Mouse (Mus musculus): ENCODE data around the gene Coro7. TPM values are rescaled to one million over a fixed set of nuclear protein-coding genes. Genes with fewer than 3 reads are reported as not detected.

The Coro7 gene
- polyA plus RNA-seq, 1 experiment from 2014 or later: 37.2 TPM

DNA sequence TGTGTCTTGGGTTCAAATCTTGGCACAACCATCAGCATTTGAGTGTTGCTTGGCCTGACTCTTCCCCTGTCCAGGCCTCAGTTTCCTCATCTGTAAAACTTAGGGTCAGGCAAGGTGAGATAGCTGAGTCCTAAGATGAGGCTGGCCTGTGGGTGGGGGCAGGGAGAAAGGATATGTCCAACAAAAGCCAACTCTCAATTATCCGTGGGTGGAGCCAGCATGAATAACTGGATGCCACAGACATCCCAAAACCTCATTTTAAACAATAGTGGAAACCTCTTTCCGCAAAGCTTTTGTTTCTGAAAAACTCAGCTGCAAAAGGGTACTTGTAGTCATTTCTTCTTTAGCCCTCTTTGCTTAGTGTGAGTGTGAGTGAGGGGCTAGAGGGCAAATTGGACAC lies 82.7 kb downstream of the Coro7 start:
- Histone ChIP-seq H3K27me3 (no peaks in the 10 kb centered on the region), H3K27ac (replicated peaks) (0 out of 2 replicates have a peak overlapping the region, but pooled peaks have one; percentile 91), H3K9ac (0 out of 2 replicates have a peak overlapping the region, but pooled peaks have one; percentile 6), H3K4me3 (peak overlapping the region; percentile 66), H3K4me1 (replicated peaks) (peaks cover 73% of the 10 kb centered on the region), H3K36me3 (no peaks in the 10 kb centered on the region), H3K4me2 (peak overlapping the region; percentile 95), H3K9me3 (no peaks in the 10 kb centered on the region)
- 29% methylated on average over 2 of the region's 2 CpGs for WGBS
- ATAC-seq (ENCODE audit: low FRiP score, low read depth): no peak

DNA sequence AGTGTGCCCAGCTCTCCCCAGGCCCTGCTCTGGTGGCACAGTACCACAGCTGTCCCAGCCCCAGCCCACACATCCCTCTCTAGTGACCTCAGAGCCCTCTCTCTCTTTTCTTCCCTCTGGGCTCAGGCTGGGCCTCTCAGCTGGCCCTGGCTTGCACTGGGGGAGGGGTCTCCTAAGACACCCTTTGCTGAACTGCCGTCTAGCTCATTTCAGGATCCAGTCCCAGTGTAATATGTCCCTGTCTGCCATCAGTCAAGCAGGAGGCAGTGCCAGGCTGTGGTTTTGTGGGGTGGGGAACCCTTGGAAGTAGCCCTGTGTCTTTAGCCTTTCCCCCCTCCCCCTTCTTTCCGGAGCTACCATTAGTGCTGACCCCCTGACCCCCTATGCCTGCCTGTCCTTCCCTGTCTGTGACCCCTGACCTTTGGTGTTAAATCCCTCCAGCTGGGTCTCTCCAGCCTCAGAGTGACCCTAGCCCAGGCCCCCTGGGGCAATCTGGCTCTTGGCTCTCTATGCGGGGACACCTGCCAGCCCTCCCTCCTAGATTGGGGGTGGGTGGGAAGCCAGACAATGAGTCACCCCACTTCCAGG lies 83.3 kb downstream of the Coro7 start:
- Histone ChIP-seq H3K9ac (peak overlapping the region; percentile 83), H3K4me3 (peak overlapping the region; percentile 66), H3K4me1 (replicated peaks) (peaks cover 73% of the 10 kb centered on the region), H3K27ac (replicated peaks) (peak overlapping the region; percentile 91), H3K9me3 (no peaks in the 10 kb centered on the region), H3K4me2 (peak overlapping the region; percentile 95), H3K27me3 (no peaks in the 10 kb centered on the region), H3K36me3 (no peaks in the 10 kb centered on the region)
- ATAC-seq (ENCODE audit: low FRiP score, low read depth): no peak
- 6% methylated on average over 3 of the region's 3 CpGs for WGBS

DNA sequence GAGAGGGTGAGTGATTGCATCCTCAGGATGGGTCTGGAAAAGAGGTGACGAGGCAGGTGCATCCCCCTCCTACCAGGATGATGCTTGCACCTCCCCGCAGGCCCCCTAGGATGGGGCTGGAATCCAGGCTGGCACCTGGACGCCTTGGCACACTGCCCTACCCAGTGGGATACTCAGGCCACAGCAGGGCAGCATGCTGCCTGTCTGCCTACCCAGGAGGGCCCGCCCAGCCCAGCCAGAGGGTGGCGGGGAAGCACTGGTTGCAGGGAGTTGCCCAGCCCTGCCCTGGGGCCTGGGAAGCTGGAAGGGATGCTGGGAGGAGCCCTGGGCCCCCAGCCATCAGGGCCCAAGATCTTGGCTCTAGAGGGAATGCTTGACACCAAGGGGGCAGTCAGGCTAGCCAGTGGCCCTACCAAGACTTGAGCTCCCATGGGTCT lies 84.0 kb downstream of the Coro7 start:
- H3K9me3 ChIP-seq: no peaks in the 10 kb centered on the region
- peaks cover 69% of the 10 kb centered on the region for H3K4me1 ChIP-seq (replicated peaks)
- peak overlapping the region; percentile 95 for H3K4me2 ChIP-seq
- peak overlapping the region; percentile 91 for H3K27ac ChIP-seq (replicated peaks)
- H3K27me3 ChIP-seq: no peaks in the 10 kb centered on the region
- H3K9ac ChIP-seq: peak overlapping the region; percentile 83
- WGBS: 0% methylated on average over 5 of the region's 5 CpGs
- 0 out of 2 replicates have a peak, but pooled peaks cover 4% of the 10 kb centered on the region for H3K36me3 ChIP-seq
- peak; percentile 12 for ATAC-seq (ENCODE audit: low FRiP score, low read depth)
- H3K4me3 ChIP-seq: peak overlapping the region; percentile 66

DNA sequence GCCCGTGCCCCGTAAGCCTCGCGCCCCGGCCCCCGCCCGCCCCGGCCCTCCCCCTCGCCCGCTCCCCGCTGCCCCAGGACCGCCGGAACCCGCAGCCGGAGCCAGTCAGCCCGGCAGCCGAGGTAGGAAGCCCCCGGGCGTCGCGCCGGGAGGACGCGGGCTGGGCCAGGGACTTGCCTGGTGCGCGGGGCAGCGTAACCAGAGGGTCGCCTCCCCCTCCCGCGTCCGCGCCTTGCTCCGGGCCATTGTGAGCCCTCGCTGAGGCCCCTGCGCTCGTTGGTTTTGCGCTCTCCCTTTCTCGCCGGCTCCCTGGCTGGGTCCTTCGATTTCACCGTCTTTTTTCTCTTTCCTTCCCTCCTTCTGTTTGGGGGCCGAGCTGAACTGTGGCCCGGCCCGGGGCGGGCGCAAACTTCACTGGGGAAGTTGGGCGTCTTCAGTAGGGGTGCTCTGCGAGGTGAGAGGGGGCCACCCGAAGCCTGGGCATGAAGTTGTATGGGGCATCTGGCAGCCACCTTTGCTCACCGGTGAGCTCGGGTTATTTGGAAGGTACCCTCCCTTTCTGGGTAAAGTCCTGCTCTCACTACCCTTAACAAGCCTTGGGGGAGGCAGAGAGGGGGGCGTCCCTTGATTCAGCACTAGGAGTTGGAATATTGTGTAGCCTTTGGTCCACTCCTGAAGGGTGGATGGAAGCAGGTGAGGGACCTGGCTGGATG lies 84.6 kb downstream of the Coro7 start:
- Histone ChIP-seq H3K9ac (peak overlapping the region; percentile 83), H3K36me3 (0 out of 2 replicates have a peak, but pooled peaks cover 7% of the 10 kb centered on the region), H3K4me2 (peak overlapping the region; percentile 95), H3K4me3 (peak overlapping the region; percentile 66), H3K9me3 (no peaks in the 10 kb centered on the region), H3K27ac (replicated peaks) (peak overlapping the region; percentile 91), H3K27me3 (no peaks in the 10 kb centered on the region), H3K4me1 (replicated peaks) (peaks cover 69% of the 10 kb centered on the region)
- WGBS: under 1% methylated on average over 33 of the region's 52 CpGs
- ATAC-seq (ENCODE audit: low FRiP score, low read depth): peak; percentile 14

DNA sequence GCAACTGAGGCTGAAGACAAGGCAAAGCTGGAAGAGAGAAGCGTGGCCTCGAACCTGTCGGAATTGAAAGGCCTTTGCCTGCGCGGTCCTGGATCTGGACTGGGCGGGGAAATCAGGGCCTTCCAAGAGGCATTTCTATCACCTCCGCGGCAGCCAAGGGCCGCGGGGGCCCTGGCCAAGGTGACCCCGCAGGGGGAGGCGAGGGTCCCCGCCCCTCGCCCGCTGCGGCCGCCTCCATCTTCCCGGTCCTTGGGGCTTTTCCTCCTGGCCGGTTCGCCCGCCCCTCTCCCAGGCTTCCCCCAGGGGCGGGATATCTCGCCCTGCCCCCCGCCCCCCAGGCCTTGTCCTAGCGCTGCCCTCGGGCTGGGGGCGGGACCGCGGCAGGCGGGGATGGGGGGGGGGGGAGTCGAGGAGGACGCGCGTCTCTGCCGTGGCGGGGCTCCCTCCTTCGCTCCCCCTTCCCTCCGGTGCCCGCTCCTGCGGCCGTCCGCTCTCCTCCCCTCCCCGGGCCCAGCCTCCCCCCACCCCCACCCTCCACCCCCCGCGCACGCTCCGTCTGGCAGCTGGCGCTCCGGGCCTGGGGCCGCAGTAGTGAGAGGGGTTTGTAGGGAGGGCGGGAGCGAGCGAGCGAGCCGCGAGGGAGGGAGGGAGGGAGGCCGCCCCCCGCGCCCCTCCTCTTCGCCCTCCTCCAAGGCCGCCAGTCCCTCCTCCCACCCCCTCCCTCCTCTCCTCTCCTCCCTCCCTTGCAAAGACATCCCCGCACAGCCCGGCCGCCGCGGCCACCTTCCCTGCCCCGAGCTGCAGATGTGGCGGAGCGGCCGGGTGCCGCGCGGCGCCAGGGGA lies 85.4 kb downstream of the Coro7 start, which contains the start of gene Glis2:
Glis2 (plus strand) TSS at position 743 of the 843 bp plus-strand sequence.
- ATAC-seq (ENCODE audit: low FRiP score, low read depth): peak; percentile 89
- peak within 1 kb of the TSS; percentile 95 for H3K4me2 ChIP-seq
- peak within 1 kb of the TSS; percentile 66 for H3K4me3 ChIP-seq
- H3K36me3 ChIP-seq: 0 out of 2 replicates have a peak, but pooled peaks cover 7% of the 10 kb centered on the region
- H3K9ac ChIP-seq: peak within 1 kb of the TSS; percentile 83
- under 1% methylated on average over 25 of the region's 74 CpGs for WGBS
- no peaks in the 10 kb centered on the region for H3K9me3 ChIP-seq
- H3K4me1 ChIP-seq (replicated peaks): peaks cover 64% of the 10 kb centered on the region
- peak within 1 kb of the TSS; percentile 91 for H3K27ac ChIP-seq (replicated peaks)
- no peaks in the 10 kb centered on the region for H3K27me3 ChIP-seq

DNA sequence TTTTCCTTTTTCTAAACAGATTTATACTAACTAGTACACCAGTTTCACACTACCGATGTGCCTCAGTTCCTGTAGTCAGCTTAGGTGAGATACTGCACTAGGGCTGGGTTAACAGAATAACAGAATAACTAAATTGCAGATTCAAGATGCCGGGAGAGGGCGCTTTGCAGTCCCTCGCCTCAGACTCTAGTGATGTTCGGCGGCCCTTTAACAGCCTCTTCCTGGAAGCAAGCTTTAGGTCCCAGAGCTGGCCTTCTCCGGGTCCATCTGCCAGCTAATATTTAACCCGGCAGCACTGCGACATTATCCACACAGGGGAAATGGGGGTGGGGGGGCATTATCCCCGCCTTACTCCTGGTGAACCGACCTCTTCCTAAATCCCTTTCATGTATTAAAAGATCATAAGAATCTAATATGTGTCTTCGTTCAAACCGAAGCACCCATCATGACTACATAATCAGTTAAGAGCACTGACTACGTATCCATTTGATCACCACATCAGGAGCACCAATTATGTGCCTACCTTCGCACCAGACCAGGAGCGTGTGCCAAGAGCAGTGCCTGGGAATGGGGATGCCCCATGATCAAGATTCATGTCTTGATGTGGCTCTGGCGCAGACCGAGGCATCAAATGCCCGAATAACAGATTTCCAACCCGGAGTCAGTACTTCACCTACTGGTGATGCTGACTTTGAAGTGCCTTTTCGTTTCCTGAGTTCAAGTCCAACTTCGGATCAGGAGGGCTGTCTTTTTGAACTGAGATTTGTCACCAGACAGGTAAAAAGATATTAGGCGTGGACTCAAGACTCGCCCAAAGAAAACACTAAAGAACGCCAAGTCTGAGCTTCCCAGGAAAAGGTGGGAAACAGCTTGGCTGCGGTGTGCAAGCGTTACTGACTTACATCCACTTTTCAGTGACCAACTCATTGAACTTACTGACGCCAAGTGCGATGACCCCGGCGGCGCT lies 86.4 kb downstream of the Coro7 start:
- peak overlapping the region; percentile 66 for H3K4me3 ChIP-seq
- WGBS: 10% methylated on average over 32 of the region's 32 CpGs
- peak overlapping the region; percentile 91 for H3K27ac ChIP-seq (replicated peaks)
- peak overlapping the region; percentile 95 for H3K4me2 ChIP-seq
- H3K9ac ChIP-seq: peak overlapping the region; percentile 83
- H3K4me1 ChIP-seq (replicated peaks): peaks cover 54% of the 10 kb centered on the region
- no peaks in the 10 kb centered on the region for H3K9me3 ChIP-seq
- H3K36me3 ChIP-seq: 0 out of 2 replicates have a peak, but pooled peaks cover 7% of the 10 kb centered on the region
- no peak for ATAC-seq (ENCODE audit: low FRiP score, low read depth)
- H3K27me3 ChIP-seq: no peaks in the 10 kb centered on the region

DNA sequence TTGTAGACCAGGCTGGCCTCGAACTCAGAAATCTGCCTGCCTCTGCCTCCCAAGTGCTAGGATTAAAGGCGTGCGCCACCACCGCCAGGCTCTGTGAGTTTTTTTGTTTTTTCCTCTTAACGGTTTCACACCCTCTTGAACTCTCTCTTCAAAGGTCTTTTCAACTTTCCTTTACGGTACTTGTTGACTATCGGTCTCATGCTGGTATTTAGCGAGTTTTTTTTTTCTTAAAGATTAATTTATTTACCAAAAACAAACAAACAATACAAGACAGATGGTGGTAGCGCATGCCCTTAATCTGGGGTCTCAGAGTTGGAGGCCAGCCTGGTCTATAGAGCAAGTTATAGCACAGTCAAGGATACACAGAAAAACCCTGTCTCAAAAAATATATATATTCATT lies 89.3 kb downstream of the Coro7 start:
- 93% methylated on average over 9 of the region's 9 CpGs for whole genome bisulfite sequencing
- Histone ChIP-seq H3K27me3 (no peaks in the 10 kb centered on the region), H3K4me1 (replicated peaks) (peaks cover 40% of the 10 kb centered on the region), H3K4me3 (no peak overlapping the region), H3K27ac (replicated peaks) (no peak overlapping the region), H3K9ac (no peak overlapping the region), H3K9me3 (no peaks in the 10 kb centered on the region), H3K36me3 (0 out of 2 replicates have a peak, but pooled peaks cover 7% of the 10 kb centered on the region), H3K4me2 (no peak overlapping the region)
- no peak for ATAC-seq (ENCODE audit: low FRiP score, low read depth)

DNA sequence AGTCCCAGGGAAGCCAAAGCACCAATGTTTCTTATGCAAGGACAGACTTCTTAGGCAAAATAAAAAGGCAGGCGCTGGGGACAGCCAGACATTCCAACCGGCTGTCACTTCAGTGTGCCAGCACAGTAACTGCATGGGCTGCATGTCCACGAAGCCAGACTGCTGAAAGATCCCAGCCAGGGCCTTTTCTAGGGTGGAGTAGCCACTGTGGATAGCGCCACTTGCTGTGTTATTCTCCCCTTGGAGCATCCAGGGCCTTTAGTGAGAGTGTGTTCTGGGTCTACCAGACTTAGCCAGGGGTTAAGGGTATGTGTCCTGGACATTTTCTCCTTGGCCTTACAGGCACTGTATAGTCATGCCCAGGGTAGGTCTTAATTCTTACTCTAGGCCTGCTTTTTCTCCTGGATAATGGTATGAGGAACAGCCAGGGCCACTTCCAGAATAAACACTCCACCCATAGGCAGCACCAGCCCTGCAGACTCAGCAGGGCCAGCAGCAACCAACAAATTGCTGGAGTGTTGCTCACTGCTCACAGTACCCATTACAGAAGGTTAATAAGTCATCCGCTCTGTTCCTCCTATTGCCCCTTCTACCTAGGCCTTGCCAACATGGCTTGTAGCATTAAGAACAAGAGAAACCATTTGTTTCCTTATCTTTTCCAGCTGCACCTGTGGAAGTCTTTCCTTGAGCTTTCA lies 91.9 kb downstream of the Coro7 start:
- H3K9ac ChIP-seq: no peak overlapping the region

DNA sequence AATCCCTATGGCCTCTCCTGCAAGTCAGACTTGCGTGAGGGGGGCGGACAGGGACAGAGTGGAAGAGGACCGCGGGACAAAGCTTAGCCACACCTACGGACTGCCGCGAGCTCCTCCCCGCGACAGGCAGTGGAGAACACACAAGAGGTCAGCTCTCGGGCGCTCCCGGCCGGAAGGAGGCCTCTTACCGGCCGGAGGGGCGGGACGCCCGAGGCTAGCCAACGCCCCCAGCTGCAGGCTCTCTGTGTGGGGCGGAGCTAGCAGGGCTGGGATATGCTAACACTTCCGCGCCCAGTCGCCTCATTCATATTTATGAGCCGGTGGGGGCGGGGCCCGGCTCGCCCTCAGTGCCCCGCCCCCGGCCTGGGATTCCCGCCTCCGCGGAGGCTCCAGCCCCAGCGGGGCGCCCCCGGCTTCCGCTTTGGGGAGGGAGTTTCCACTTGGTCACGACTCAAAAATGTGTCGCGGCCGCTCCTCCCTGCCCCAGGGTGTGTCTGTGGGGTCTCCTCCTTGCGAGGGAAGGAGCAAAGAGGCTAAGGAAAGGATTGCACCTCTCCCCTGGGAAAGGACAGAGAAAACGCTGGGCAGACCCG lies 93.0 kb downstream of the Coro7 start:
- Histone ChIP-seq H3K9ac (peak overlapping the region; percentile 42), H3K27ac (replicated peaks) (peak overlapping the region; percentile 75), H3K4me2 (peak overlapping the region; percentile 72), H3K9me3 (no peaks in the 10 kb centered on the region), H3K27me3 (no peaks in the 10 kb centered on the region), H3K4me3 (peak overlapping the region; percentile 49), H3K36me3 (0 out of 2 replicates have a peak, but pooled peaks cover 7% of the 10 kb centered on the region), H3K4me1 (replicated peaks) (peaks cover 16% of the 10 kb centered on the region)
- peak; percentile 97 for ATAC-seq (ENCODE audit: low FRiP score, low read depth)
- WGBS: under 1% methylated on average over 42 of the region's 43 CpGs

More for the DNA sequence above, 91.9 kb downstream of the Coro7 start:
- no peak for ATAC-seq (ENCODE audit: low FRiP score, low read depth)
- Histone ChIP-seq H3K4me3 (no peak overlapping the region), H3K27me3 (no peaks in the 10 kb centered on the region), H3K36me3 (0 out of 2 replicates have a peak, but pooled peaks cover 7% of the 10 kb centered on the region), H3K4me2 (no peak overlapping the region), H3K27ac (replicated peaks) (peak overlapping the region; percentile 75), H3K4me1 (replicated peaks) (peaks cover 25% of the 10 kb centered on the region), H3K9me3 (no peaks in the 10 kb centered on the region)
- 55% methylated on average over 5 of the region's 5 CpGs for WGBS
